Mouse (Mus musculus): ENCODE measurements around the gene Ube2h.

The Ube2h gene

GRCm38 (mm10) chr6:30245940-30246339 is 58.4 kb downstream of the Ube2h start:
- in situ Hi-C loops (cut with MboI, MseI): no loop called here

GRCm38 (mm10) chr6:30245397-30245796 is 58.9 kb downstream of the Ube2h start:
- in situ Hi-C loops (cut with MboI, MseI): no loop called here

- in situ Hi-C loops (cut with MboI, MseI): no loop called here
Measured at GRCm38 (mm10) chr6:30243347-30244007, 60.9 kb downstream of the Ube2h start.

GRCm38 (mm10) chr6:30242928-30243327 is 61.4 kb downstream of the Ube2h start:
- in situ Hi-C loops (cut with MboI, MseI): no loop called here

- in situ Hi-C loops (cut with MboI, MseI): no loop called here
Measured at GRCm38 (mm10) chr6:30240105-30240504, 64.2 kb downstream of the Ube2h start.

GRCm38 (mm10) chr6:30239207-30239606 is 65.1 kb downstream of the Ube2h start:
- in situ Hi-C loops (cut with MboI, MseI): no loop called here

GRCm38 (mm10) chr6:30238079-30238478 is 66.3 kb downstream of the Ube2h start:
- in situ Hi-C loops (cut with MboI, MseI): no loop called here

- in situ Hi-C loops (cut with MboI, MseI): no loop called here
Measured at GRCm38 (mm10) chr6:30236564-30236963, 67.8 kb downstream of the Ube2h start.

GRCm38 (mm10) chr6:30231758-30232293 is 72.5 kb downstream of the Ube2h start:
- in situ Hi-C loops (cut with MboI, MseI): no loop called here

- in situ Hi-C loops (cut with MboI, MseI): no loop called here
Measured at GRCm38 (mm10) chr6:30230246-30230645, 74.1 kb downstream of the Ube2h start.

- in situ Hi-C loops (cut with MboI, MseI): no loop called here
Measured at GRCm38 (mm10) chr6:30228921-30229320, 75.4 kb downstream of the Ube2h start.

- in situ Hi-C loops (cut with MboI, MseI): no loop called here
Measured at GRCm38 (mm10) chr6:30228353-30228752, 76.0 kb downstream of the Ube2h start.

GRCm38 (mm10) chr6:30226971-30227700 is 77.2 kb downstream of the Ube2h start:
- in situ Hi-C loops (cut with MboI, MseI): no loop called here

GRCm38 (mm10) chr6:30224693-30225092 is 79.6 kb downstream of the Ube2h start:
- in situ Hi-C loops (cut with MboI, MseI): loop anchor here (25.0 kb wide), 1 partner anchor 138 kb away; no protein-coding TSS in a partner anchor

- in situ Hi-C loops (cut with MboI, MseI): loop anchor here (25.0 kb wide), 1 partner anchor 140 kb away; no protein-coding TSS in a partner anchor
Measured at GRCm38 (mm10) chr6:30222321-30222720, 82.0 kb downstream of the Ube2h start.

GRCm38 (mm10) chr6:30217581-30217980 is 86.8 kb downstream of the Ube2h start:
- in situ Hi-C loops (cut with MboI, MseI): loop anchor here (25.0 kb wide), 1 partner anchor 145 kb away; no protein-coding TSS in a partner anchor

GRCm38 (mm10) chr6:30212468-30212867 is 91.9 kb downstream of the Ube2h start:
- in situ Hi-C loops (cut with MboI, MseI): loop anchor here (25.0 kb wide), 1 partner anchor 150 kb away; no protein-coding TSS in a partner anchor

- in situ Hi-C loops (cut with MboI, MseI): loop anchor here (25.0 kb wide), 1 partner anchor 150 kb away; no protein-coding TSS in a partner anchor
Measured at GRCm38 (mm10) chr6:30211641-30212455, 92.5 kb downstream of the Ube2h start.

GRCm38 (mm10) chr6:30210788-30211187 is 93.6 kb downstream of the Ube2h start:
- in situ Hi-C loops (cut with MboI, MseI): loop anchor here (25.0 kb wide), 1 partner anchor 152 kb away; no protein-coding TSS in a partner anchor

GRCm38 (mm10) chr6:30208844-30209243 is 95.5 kb downstream of the Ube2h start:
- in situ Hi-C loops (cut with MboI, MseI): loop anchor here (5.0 to 25.0 kb wide), 3 partner anchors 37 to 204 kb away; no protein-coding TSS in a partner anchor

- in situ Hi-C loops (cut with MboI, MseI): loop anchor here (5.0 to 25.0 kb wide), 3 partner anchors 33 to 201 kb away; no protein-coding TSS in a partner anchor
Measured at GRCm38 (mm10) chr6:30205587-30206202, 98.6 kb downstream of the Ube2h start.
